Mouse (Mus musculus) forebrain, embryonic 12.5 days (tissue): ENCODE data around the gene Sem1. TPM values are rescaled to one million over a fixed set of nuclear protein-coding genes. Genes with fewer than 3 reads are reported as not detected.
"Not testable (repeated sequence)": the region's sequence is repeated elsewhere in the genome, so short reads cannot be mapped to it uniquely, and the experiment has no call there.

Experiments
- ATAC-seq: fragments of 200-750 bp; cut with Nextera tagmentation; 2 replicates; pipeline ENCODE4 v1.8.0; 2017; ENCODE audit warnings: moderate TSS enrichment; ENCODE audit not compliant: low FRiP score
- H3K27ac ChIP-seq: fragments of 300-500 bp; sonication (generic); 2 replicates; pipeline ENCODE4 v1.5.1; 2016; ENCODE audit warnings: mild to moderate bottlenecking
- H3K27me3 ChIP-seq: fragments of 300-500 bp; sonication (generic); 2 replicates; pipeline ENCODE4 v1.6.1; 2016; ENCODE audit warnings: mild to moderate bottlenecking
- H3K36me3 ChIP-seq: fragments of 300-500 bp; sonication (generic); replicated peaks from 2 replicates; pipeline ENCODE4 v1.6.1; 2016; ENCODE audit warnings: mild to moderate bottlenecking
- H3K4me1 ChIP-seq: fragments of 300-500 bp; sonication (generic); 2 replicates; pipeline ENCODE4 v1.6.1; 2016
- H3K4me2 ChIP-seq: fragments of 300-500 bp; sonication (generic); 2 replicates; pipeline ENCODE4 v1.6.1; 2016; ENCODE audit warnings: mild to moderate bottlenecking, moderate library complexity
- H3K4me3 ChIP-seq: fragments of 300-500 bp; sonication (generic); replicated peaks from 2 replicates; pipeline ENCODE4 v1.5.1; 2016; ENCODE audit warnings: mild to moderate bottlenecking
- H3K9ac ChIP-seq: fragments of 300-500 bp; sonication (generic); 2 replicates; pipeline ENCODE4 v1.6.1; 2016; ENCODE audit warnings: mild to moderate bottlenecking
- H3K9me3 ChIP-seq: fragments of 300-500 bp; sonication (generic); 2 replicates; pipeline ENCODE4 v1.6.1; 2016
- WGBS: fragments of 180-500 bp; shearing (Covaris S2); methylation state at CpG from one replicate; pipeline ENCODE4 v1.1.7; 2016; 5-methylcytosine and 5-hydroxymethylcytosine counted together
- polyA plus RNA-seq: library from polyadenylated mRNA; unstranded; fragments of >200 nt; fragmentation: Nextera tagmentation; extraction: Ambion mirVana; gene quantifications from 2 replicates; pipeline ENCODE4 v1.2.1, GENCODE M21; 2016

Sem1 gene
- polyA plus RNA-seq, 1 experiment from 2014 or later, result 251 TPM

DNA sequence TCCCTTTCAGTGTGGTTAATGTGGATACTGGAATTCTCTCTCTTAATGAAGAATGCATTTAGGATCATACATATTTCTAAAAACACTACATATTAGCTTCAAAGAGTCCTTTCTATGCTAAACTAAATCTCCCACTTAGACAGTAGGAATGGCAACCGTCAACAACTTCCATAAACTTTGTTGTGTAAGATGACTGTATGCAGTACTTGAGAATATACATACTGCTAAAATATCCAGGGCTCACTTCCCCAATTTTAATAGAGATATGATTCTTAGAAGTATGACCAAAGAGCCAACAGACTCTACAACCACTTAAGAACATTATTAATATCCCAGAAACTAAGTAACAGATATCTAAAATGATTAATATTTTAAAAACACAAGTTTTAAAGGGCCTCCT is 20.8 kb downstream of the Sem1 start:
- Histone ChIP-seq H3K9me3 (no peaks in the 10 kb centered on the region), H3K27ac (no peak overlapping the region), H3K36me3 (peaks cover 20% of the 10 kb centered on the region), H3K9ac (no peak overlapping the region), H3K27me3 (no peaks in the 10 kb centered on the region), H3K4me3 (no peak overlapping the region), H3K4me1 (no peaks in the 10 kb centered on the region), H3K4me2 (no peak overlapping the region)
- WGBS, result 94% methylated on average over 1 of the region's 1 CpGs
- ATAC-seq, result no peak

DNA sequence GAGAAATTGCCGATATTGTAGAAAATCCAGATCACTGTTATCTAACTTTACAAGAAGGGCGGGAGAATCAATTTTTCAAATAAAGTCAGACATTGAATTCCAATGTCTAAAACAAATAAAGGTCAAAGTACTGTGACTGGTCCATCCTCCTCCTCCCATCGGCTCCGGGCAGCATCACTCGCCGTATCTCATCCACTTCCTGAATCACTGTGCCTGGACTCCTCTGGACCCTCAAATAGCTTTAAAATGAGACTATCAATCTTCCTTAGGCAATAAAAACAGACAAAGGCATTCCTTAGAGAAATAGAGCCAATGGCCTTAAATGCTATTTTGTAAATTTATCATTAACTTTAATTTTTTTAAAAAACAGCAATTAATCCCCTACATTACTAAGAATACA is 26.5 kb downstream of the Sem1 start:
- ATAC-seq, result no peak
- Histone ChIP-seq H3K4me3 (no peak overlapping the region), H3K9ac (no peak overlapping the region), H3K27ac (no peak overlapping the region), H3K4me1 (no peaks in the 10 kb centered on the region; the same call in 1 of the 2 replicates), H3K9me3 (no peaks in the 10 kb centered on the region), H3K4me2 (no peak overlapping the region), H3K27me3 (no peaks in the 10 kb centered on the region), H3K36me3 (peaks cover 18% of the 10 kb centered on the region)
- 95% methylated on average over 6 of the region's 6 CpGs for WGBS

DNA sequence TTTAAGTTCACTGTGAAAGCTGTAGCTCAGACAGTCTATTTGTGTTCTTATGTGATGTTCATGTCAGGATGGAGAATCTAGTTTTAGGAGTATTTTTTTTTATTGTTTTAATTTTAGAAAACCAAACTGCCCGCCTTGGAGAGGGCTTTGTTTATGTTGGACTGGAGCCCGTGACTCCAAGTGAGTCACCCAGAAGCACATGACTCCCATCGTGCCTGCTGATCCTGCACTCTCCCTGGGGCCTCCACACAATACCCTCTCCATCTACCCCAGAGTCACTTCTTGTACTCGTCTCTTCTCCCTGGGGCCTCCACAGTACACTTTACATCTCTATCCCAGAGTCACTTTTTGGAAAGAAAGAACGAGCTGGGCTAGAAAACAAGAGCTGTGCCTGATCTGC is 30.5 kb downstream of the Sem1 start:
- Histone ChIP-seq H3K4me2 (no peak overlapping the region), H3K27ac (no peak overlapping the region), H3K36me3 (no peaks in the 10 kb centered on the region), H3K9me3 (no peaks in the 10 kb centered on the region), H3K4me3 (no peak overlapping the region), H3K4me1 (no peaks in the 10 kb centered on the region; the same call in 1 of the 2 replicates), H3K27me3 (no peaks in the 10 kb centered on the region), H3K9ac (no peak overlapping the region)
- 75% methylated on average over 5 of the region's 5 CpGs for WGBS
- no peak for ATAC-seq

DNA sequence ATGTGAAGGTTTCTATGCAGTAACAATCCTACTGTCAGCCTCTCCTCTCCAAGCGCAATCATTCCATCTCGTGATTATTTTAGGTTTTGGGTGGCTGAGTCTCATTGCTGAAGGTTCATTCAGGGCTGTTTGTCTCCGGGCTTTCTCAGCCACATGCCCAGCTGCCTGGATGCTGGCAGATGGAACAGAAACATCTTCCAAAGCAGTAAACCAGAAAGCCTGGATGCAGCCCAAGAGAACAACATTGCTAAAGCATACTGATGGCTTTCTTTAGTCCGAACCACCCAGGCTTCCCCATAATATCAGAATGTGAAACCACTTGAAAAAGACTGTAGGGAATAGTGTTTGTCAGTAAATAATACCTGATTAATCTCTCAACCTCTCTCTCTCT is 34.2 kb downstream of the Sem1 start:
- no peak overlapping the region for H3K4me2 ChIP-seq
- H3K27ac ChIP-seq, result no peak overlapping the region
- ATAC-seq, result no peak
- no peaks in the 10 kb centered on the region for H3K9me3 ChIP-seq
- H3K36me3 ChIP-seq, result no peaks in the 10 kb centered on the region
- H3K27me3 ChIP-seq, result no peaks in the 10 kb centered on the region
- H3K4me1 ChIP-seq, result no peaks in the 10 kb centered on the region
- H3K4me3 ChIP-seq, result no peak overlapping the region
- WGBS, result 85% methylated on average over 4 of the region's 4 CpGs
- H3K9ac ChIP-seq, result no peak overlapping the region

DNA sequence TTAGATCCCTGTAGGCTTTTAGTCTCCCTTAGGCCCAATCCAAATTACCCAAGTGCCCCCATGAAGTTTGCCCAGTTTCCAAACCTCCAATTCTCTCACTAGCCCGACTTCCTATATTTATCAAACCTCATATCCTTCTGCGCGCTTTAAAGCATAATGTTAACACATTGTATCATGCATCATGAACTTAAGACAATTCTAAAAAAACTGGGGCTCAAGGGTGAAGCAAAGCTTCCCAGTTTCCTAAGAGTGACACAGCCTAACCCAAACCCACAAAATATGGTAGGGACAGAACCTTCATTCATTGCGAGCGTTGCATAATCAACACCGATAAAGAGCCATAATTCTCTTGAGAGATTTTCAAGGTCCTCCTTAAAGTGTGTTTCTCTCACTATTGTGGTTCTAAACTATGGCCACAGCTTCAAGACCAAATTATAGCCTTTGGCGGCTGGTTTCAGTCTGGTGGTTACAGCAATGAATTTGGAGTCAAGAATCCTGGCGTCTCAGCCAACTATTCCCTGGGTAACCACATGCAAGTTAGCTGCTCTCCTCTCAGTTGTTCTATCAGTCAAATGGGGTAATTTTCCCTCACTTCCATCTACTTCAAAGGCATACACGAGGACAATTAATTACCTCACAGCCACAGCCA is 34.7 kb downstream of the Sem1 start:
- H3K27me3 ChIP-seq, result no peaks in the 10 kb centered on the region
- WGBS, result 92% methylated on average over 9 of the region's 9 CpGs
- no peak overlapping the region for H3K9ac ChIP-seq
- no peak overlapping the region for H3K4me2 ChIP-seq
- H3K4me1 ChIP-seq, result no peaks in the 10 kb centered on the region
- ATAC-seq, result no peak
- no peak overlapping the region for H3K27ac ChIP-seq
- no peak overlapping the region for H3K4me3 ChIP-seq
- H3K36me3 ChIP-seq, result no peaks in the 10 kb centered on the region
- no peaks in the 10 kb centered on the region for H3K9me3 ChIP-seq

DNA sequence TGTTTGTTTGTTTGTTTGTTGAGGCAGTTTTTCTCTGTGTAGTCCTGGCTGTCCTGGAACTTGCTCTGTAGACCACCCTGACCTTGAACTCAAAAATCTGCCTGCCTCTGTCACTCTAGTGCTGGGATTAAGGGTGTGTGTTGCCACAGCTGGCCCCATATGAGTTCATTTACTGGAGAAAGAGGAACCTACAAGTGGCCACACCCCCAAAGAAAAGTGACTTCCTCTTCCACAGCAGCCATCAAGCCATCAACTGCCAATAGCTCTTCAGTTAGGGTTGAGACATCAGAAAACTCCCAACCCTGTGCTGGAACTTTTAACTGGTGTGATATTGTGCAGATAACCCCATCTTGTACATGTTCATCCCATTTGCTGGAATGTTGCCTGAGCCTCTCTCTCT is 36.3 kb downstream of the Sem1 start:
- Histone ChIP-seq H3K9ac (no peak overlapping the region), H3K4me3 (no peak overlapping the region)

DNA sequence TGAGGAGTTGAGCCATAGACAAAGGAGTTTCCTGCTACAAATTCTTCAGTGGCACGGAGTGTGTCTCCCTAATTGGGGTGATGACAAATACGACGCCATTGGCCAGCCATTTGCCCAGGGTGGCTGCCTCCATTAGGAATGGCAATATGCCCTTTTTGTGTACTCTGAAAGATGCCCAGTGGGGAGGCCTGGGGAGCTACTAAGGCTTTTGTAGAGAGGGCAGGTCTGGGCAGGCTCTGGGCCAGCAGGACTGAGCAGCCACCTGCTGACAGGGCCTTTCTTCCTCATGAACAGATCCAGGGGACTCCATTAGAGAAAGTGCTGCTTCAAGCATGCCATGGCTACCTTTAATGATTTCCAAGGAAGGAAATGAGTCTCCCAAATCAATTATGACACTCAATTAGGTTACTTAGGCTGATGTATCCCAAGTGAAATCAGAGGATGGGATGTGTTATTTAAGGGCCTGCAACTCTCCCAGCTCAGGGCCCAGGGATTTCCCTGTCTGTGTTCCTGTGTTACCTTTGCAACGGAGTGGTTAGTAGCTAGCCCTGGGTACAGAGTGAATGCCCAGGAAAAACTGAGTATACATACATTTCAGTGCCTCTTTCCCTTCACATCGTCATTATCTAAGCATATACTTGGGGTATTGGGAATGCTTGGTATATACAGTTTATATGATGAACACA is 41.5 kb downstream of the Sem1 start:
- H3K9me3 ChIP-seq, result no peaks in the 10 kb centered on the region
- H3K4me3 ChIP-seq, result no peak overlapping the region
- no peak overlapping the region for H3K27ac ChIP-seq
- H3K4me2 ChIP-seq, result no peak overlapping the region
- ATAC-seq, result peak; percentile 84
- no peaks in the 10 kb centered on the region; the same call in 1 of the 2 replicates for H3K27me3 ChIP-seq
- WGBS, result 15% methylated on average over 5 of the region's 5 CpGs
- H3K4me1 ChIP-seq, result peaks cover 7% of the 10 kb centered on the region
- H3K36me3 ChIP-seq, result no peaks in the 10 kb centered on the region
- no peak overlapping the region for H3K9ac ChIP-seq

More for the DNA sequence above, 36.3 kb downstream of the Sem1 start:
- no peaks in the 10 kb centered on the region for H3K9me3 ChIP-seq
- H3K4me2 ChIP-seq, result no peak overlapping the region
- no peak overlapping the region for H3K27ac ChIP-seq
- H3K36me3 ChIP-seq, result no peaks in the 10 kb centered on the region
- no peaks in the 10 kb centered on the region for H3K4me1 ChIP-seq
- ATAC-seq, result no peak
- H3K27me3 ChIP-seq, result no peaks in the 10 kb centered on the region

DNA sequence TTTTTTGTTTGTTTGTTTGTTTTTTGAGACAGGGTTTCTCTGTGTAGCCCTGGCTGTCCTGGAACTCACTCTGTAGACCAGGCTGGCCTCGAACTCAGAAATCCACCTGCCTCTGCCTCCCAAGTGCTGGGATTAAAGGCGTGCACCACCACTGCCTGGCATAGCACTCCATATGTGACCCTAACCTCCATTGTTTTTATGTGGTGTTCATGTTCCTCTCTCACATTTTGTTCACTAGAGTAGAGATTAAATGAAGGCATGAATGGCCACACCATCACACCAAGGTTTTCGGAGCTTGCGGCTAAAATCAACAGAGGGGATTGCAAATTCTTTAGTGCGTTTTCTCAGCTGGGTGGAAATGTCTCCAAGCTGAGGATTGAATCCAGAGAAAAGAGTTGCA is 42.1 kb downstream of the Sem1 start:
- H3K27me3 ChIP-seq, H3K9me3 ChIP-seq, H3K36me3 ChIP-seq, H3K4me1 ChIP-seq, H3K27ac ChIP-seq, H3K4me2 ChIP-seq, H3K4me3 ChIP-seq, H3K9ac ChIP-seq: not testable (repeated sequence)
- WGBS, result 30% methylated on average over 5 of the region's 5 CpGs
- ATAC-seq, result peak; percentile 11; the same call in 1 of the 2 replicates
